Mouse (Mus musculus) MEL (cell line): ENCODE results near the gene Eef1akmt3.

Experiments used
- CHD1 ChIP-seq: IDR thresholded peaks from 2 replicates; pipeline ENCODE4 v1.6.1; 2012; ENCODE audit warnings: low read depth, mild to moderate bottlenecking, inconsistent platforms, low read length, improper control_type of control experiment
- ZNF384 ChIP-seq: IDR thresholded peaks from 2 replicates; pipeline ENCODE4 v1.6.1; 2012; ENCODE audit warnings: low read depth, mild to moderate bottlenecking, inconsistent platforms, low read length, improper control_type of control experiment

DNA sequence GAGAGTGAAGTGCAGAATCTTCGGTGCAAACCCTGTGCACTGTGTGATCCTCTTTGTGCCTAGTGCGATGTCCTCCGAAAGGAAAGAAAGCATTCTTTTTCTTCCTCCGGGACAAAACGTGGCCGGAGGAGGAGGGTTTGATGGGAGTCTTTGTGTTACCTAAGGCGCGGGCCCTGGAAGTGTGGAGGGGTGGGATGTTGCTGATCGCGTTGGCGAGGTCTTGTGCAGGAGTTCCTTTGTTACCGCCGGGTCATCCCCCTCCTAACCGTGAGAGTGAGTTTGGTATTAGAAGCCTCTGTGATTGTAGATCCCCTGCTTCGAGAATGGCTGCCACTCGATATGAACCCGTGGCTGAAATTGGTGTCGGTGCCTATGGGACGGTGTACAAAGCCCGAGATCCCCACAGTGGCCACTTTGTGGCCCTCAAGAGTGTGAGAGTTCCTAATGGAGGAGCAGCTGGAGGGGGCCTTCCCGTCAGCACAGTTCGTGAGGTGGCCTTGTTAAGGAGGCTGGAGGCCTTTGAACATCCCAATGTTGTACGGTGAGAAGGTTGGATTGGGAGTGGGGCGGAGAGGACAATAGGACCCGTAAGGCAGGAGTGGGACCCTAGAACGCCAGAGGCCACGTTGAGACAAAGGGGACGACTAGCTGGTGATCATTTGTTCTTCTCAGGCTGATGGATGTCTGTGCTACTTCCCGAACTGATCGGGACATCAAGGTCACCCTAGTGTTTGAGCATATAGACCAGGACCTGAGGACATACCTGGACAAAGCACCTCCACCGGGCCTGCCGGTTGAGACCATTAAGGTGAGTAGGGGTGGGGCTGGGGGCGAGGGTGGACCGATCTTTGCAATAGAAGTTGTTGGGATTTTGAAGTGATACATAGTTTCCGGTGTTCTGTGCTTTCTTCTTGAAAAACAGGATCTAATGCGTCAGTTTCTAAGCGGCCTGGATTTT is 22.9 kb upstream of the Eef1akmt3 start:
- no peak for TF ChIP-seq ZNF384
- TF ChIP-seq CHD1, result no peak
